Mouse (Mus musculus) thymus, postnatal 10 days (tissue): ENCODE results near the gene Srpx.

Source experiments
- DNase-seq, 2 experiments: peaks; one replicate each; pipeline ENCODE4 v3.0.0; 2021; ENCODE audit warnings: low spot score in 2 of 2

Srpx gene

GRCm38 (mm10) chrX:10117065-10117719, at the start of gene Srpx:
TSS of gene Srpx (minus strand) at chrX:10117709.
- no peak for DNase-seq

DNA sequence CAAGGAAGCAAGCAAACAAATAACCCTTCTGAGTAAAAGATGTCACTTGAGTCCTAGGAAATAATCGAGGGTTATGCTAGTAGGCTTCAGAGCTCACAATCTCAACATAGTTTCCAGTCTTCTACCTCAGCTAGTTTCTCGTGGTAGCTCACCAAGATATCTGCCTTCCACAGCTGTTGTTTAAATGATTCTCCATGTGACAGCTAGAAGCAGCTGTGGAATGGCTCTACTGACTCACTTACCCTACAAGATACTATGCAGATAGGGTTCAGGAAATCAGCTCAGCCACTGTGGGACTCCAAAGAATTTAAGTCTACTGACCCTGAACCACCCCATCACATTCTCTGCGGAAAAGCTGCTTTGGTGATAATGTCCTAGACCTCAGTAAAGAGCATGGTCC, 34.9 kb upstream of the Srpx start:
- DNase-seq = no peak

GRCm38 (mm10) chrX:10115780-10116179, 1.7 kb downstream of the Srpx start:
- no peak for DNase-seq

DNA sequence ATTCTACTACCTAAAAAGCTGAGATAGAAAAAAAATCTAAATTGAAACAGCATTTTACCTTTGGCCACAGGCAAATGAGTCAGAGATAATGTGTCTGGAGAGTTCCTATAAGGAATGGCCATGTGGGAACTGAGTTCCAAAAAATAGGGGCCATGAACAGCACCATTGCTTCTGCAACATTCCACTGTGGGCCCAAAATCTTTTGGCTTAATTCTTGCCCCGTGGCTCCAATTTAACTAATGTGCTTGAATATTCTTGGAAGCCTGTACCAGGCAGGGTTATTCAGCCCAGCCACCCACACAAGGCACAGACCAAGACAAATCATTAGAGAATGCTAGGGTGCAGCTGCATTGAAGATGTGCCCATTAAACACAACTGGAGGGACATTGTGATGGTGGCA, 6.8 kb downstream of the Srpx start:
- no peak for DNase-seq

DNA sequence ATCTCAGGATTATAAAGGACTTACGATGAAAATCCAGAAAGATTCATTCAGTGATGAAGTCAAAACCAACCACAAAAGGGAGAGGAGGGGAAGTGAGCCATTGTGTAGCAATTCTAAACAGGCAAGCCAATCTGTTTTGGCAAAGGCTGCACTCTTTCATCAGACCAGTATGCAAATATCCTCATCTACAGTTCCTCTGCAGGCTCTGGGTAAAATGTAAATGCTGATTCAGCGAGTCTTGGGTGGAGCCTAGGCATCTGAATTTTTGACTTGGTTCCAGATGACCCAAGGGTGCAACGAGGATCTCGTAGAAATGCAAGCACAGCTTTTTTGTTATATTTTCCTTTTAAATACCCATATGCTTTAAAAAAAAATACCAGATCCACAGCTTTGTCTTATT, 9.0 kb downstream of the Srpx start:
- no peak for DNase-seq

DNA sequence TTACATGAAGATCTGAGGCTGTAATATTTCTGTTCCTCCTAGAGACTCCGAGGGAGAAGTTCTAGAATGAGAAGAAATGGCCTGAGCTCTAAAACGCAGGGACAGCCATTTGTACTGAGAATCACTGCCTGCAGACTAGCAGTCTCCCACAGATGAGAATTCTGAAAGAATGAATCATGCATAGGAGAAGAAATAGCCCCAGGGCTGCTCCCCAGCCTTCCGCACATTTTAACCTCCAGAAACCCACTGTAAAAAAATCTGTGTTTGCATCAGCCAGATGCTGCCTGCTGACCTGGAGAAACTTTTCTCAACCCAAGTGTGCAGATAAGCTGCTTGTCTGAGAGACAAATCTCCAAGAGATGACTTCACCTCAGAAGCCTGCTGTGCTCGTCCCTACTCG, 12.0 kb downstream of the Srpx start:
- no peak for DNase-seq

GRCm38 (mm10) chrX:10102739-10103138, 14.8 kb downstream of the Srpx start:
- no peak for DNase-seq

DNA sequence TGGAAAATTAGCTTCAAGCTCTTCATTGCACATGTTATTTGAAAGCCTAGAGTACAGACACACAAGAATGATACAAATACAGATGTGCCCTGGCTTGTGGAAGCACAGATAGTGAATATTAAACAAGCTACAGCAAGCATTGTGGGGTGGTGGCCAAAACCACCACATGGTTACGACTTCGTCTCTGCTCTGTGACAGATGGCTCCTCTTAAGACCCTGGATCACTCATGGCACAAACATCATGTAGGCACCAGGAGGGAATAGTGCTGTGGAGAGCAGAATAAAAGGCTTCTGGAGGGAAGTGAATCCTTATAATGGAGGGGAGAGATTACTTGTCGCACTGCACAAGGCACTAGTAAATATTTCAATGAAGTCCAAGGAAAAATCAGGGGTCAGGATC, 21.7 kb downstream of the Srpx start:
- DNase-seq = no peak

DNA sequence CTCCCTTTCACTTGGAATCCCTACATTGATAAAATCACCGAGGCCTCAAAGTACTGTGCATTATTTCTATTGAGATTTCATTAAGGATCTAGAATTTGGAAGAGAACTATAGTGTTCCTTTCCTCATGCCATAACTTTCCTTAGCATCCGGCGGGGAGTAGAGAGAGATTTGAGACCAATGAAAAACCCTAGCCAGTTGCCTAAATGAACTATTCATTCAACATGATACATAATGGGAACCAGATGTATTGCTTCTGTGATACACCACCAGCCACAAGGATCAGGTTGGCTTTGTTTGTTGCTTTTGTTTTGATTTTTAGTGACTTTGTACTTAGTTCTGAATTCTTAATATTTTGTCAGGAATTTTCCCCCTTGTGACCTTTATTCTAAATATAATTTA, 37.1 kb downstream of the Srpx start:
- no peak for DNase-seq

DNA sequence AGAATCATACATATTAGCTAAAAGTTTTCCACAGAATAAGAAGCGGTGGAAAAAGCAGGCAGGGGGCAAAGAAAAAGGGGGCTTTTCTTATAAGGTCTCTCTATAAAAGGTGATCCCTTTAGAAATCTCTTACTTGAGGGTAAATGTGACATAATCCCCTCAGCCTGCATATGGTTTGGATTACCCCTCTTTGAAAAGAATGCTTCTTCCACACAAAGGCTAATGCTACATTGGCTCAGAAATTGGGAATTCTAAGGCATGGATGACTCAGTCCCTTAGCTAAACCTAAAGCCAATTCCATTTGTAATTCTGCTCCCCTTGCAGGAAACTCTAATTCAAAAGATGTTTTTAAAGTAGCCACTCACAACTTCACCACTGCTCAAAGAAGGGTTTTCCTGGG, 37.5 kb downstream of the Srpx start:
- no peak for DNase-seq

DNA sequence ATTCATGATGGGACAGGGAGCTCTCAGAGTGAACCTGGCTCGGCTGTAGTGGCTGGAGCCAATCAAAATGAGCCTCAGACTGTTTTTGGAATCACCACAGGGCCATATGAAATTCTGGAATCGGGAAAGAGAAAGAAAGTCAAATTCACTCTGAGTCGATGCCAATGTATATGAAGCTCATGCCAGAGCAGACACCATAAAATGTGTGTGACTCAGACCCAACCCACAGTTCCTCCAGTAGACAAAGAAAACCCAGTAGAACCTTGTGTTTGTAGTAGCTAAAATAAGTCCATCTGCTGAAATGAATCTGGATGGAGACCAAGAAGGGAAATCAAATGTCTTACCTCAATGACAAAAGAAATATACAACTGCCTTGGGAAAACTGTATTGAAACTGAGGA, 43.5 kb downstream of the Srpx start:
- no peak for DNase-seq

DNA sequence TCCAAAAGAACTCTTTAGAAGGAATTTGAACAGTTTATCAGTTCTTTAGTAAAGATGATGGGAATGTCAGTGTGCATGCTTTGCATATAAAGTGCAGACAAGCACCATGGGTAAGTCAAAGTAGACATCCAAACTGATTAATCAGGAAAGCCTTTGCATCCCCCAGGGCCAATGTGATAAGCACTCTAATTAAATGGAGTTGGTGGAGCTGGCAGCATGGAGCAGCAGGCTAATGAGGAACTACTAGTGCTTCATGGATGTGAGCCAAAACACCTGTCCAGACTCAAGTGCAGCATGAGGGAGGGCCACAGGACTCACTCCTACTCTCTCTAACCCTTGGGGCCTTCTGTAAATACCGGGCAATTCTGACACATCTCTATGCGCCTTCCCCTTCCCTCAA, 46.0 kb downstream of the Srpx start:
- DNase-seq = no peak

DNA sequence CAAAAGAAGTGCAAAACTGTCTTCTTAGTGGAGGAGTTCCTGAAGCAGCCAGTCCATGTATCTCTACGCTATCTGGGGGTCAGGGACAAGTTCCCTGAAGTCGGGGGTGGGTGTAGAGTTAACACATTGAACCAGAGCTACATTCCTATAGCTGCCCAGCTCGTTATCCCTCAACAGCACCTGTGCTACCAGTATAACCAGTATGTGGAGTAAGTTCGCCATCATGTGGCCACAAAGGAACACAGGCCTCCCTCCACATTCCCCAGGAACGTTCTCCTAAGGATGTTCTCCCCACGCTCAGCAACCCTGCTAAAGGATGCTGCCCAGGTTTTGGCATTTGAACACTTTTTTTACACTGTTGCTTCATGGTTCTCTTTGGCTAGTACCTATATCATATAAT, 46.8 kb downstream of the Srpx start:
- no peak for DNase-seq

DNA sequence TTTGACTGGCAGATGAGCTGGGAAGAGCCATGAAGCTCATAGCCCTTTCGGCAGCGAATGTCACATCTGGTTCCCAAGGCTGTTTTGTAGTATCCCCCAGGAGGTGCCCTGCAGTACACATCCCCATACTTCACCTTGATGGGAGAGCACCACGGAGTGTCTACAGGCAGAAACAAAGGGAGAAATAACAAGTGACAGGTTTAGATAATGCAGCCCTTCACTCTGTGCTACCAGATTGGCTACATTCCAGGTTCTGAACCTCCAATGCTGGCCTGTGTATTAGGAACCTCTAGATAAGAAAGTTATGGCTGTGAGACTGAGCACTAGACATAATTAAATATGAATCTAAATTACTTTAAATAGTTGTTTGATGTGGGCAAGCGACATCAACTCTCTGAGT, 48.1 kb downstream of the Srpx start:
- DNase-seq = no peak

DNA sequence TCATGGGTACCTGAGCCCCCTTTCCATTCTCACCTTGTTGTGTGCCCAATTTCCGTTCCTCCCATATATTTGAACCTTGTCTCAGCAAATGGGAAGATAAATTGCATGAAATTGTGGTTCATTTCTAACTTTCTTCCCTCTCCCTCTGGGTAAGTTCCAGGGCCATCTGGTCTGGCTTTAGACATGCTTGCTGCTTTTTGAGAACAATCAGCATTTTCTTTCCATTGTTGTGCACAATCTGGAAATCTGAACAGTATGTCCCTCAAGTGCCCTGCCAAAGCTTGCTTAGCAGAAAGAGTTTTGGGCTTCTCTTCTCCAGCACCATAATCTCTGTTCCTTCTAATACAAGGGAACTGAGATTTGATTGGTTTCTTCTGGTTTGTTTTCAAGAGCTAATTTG, 53.7 kb downstream of the Srpx start:
- DNase-seq = no peak

DNA sequence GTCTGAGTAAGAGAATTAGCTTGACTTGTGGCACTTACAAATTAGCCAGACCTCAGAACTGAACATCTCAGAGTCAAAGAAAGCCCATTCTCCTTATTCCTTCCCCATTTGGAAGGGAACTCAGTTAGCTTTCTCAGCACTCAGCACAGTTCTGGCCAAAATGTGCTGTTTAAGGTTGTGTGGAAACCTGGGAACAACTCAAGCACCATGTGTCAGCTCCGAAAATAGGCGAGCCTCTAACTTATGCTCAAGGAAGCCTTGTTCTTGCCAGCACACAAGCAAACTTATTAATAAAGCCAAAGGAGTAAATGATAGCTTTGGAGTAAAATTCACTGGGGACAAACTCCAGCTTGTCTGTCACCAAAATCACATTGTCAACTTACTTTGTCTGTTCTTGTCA, 54.1 kb downstream of the Srpx start:
- no peak for DNase-seq

- no peak for DNase-seq
Observed at GRCm38 (mm10) chrX:10062201-10062600, 55.3 kb downstream of the Srpx start.

DNA sequence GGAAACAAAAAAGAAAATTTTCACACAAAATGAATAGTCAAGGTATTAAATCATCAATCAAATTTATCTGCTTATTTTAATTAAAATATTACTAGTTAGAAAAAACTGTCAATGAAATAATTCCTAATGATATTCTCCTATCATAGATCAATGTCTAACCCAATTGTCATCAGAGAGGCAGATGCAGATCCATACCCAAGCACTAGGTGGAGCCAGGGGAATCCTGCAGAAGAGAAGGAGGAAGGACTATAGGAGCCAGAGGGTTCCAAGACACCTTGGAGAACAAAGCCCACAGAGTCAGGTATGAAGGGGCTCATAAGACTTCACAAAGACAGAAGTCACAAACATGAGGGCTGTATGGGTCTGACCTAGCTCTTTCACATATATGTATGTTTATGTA, 82.8 kb downstream of the Srpx start:
- no peak for DNase-seq

DNA sequence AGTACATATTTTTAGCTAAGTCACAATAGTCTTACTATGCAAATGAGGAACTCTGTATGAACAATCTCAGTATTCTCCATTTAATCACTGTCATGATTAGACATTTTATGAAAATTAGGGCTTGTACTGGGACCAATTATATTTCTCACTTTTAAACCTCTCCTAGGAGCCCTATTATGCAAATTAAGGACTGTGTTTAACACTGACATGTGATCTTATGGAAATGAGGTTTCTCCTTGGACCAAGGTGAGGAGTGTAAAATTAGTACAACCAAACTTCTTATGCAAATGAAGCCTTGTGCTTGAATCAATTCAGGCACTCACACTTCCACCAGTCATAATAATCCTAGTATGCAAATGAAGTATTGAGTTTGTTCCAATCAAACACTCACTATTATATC, 107.3 kb downstream of the Srpx start:
- no peak for DNase-seq

DNA sequence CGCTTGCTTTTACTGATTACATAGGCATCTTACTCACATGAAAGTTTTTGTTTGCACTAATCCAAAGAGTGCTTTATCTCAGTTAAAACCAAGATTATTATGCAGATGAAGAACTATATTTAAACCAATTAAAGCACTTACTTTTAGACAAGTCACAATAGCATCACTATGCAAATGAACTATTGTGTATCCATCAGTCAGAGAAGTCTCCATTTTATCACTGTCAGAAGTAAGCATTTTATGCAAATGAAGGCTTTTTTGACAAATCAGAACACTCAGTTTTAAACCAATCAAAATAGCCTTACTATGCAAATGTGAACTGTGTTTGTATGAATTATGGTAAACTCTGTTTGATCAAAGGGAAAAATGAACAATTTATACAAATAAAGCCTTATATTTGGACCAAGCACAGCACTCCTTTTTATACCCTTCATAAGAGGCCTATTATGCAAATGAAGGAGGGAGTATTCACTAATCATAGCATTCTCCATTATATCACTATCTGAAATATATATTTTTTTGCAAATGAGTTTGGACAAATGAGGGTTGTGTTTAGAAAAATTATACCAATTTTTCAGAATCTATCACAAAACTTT, 109.7 kb downstream of the Srpx start:
- DNase-seq = no peak

- DNase-seq = no peak
Observed at GRCm38 (mm10) chrX:10005946-10006345, 111.6 kb downstream of the Srpx start.

DNA sequence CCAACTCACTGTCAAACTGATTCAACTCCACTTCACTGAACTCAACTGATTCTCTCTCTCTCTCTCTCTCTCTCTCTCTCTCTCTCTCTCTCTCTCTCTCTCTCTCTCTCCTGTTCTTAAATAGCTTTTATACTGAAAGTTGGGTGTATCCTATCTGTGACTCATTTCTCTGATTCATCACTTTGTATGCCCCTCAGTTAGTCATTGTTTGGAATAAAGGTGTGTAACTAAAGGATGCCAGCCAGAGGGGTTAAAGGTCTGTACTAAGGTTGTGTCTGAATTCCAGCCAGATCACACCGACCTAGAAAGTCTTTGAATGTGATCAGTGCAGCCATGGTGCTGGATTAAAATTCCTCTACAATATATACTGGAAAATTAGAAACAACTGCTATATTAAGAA, 116.8 kb downstream of the Srpx start:
- no peak for DNase-seq
